ENCODE assay signal across 1 mouse cellular context in the genomic region with DNA sequence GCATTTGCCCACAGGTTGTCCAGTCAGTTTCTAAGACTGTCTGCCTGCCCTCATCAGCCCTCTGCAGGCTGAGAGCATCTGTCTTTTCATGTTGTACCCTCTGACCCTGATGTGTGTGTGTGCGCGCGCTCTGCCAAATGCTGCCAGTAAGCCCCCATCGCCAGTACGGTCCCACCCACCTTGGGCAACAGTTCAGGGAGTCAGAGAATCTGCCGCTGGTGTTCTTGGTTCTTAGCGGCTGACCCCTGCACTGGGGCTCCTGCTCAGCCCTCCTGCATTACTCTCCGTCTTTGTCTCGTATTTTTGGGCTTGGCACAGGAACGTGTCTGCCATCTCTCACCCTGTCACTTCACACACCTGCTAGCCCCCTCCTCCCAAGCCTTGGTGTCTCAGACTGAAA.
TF ChIP-seq lines count a peak whose summit lies in the region.

No protein-coding gene starts in this region.

TF ChIP-seq in MEL, 35 proteins besides CTCF, POLR2A, EP300 and RAD21 (continued from another document):
- TF ChIP-seq CHD1 (IDR thresholded peaks at IDR 0.05; ENCODE audit: low read depth, low read length) (no peak), MXI1 (IDR thresholded peaks at IDR 0.05; ENCODE audit: low read depth, low read length) (no peak), SMC3 (IDR thresholded peaks at IDR 0.05; ENCODE audit: low read depth, low read length) (no peak), MAZ (IDR thresholded peaks at IDR 0.05; ENCODE audit: low read depth, low read length) (no peak), TCF12 (IDR thresholded peaks at IDR 0.05; ENCODE audit: low read depth, low read length) (no peak), MAFK (IDR thresholded peaks at IDR 0.05; ENCODE audit: borderline replicate concordance, low read depth, low read length) (no peak), E2F4 (IDR thresholded peaks at IDR 0.05; ENCODE audit: borderline replicate concordance, low read depth, low read length) (no peak), TAL1 (IDR thresholded peaks at IDR 0.05; ENCODE audit: low read length) (no peak), HCFC1 (IDR thresholded peaks at IDR 0.05; ENCODE audit: low read depth, low read length) (no peak)
